Mouse (Mus musculus): ENCODE measurements around the gene Ccdc169. TPM values are rescaled to one million over a fixed set of nuclear protein-coding genes. Genes with fewer than 3 reads are reported as not detected.

Ccdc169 gene
- total RNA-seq, 2 experiments from 2014 or later = not detected

DNA sequence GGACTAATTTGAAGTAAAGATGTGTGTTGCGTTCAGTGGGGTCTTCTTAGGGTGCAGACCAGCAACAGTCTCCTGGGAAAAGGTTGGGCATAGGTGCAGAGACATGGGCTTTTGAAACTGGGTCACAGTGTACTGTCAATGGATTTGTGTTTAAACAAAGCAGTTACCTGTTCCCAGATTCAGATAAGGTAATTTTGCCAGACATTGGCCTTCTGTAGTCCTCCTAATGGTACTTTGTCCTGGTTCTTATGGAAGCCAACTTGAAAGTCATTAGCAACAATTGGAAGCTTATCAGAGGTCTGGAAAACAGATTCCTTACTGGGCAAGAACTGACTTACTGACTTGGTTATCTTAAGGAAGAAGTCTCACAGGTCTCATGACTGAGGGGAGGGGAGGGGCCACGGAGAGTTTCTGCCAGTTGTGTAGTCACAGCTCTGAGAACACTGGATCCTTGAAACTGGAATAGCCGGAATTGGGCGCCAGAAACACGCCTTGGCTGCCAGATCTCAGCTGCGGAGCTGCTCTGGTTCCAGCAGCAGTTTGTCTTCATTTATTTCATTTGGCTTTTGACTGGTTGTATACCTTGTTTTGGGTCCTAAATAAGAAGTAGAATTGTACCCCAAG, 17.8 kb upstream of the Ccdc169 start:
- DNase-seq (ENCODE audit: low spot score in 2 of 2) = no peak

GRCm38 (mm10) chr3:55122336-55122870, 14.7 kb upstream of the Ccdc169 start:
- DNase-seq (ENCODE audit: low spot score in 2 of 2) = no peak

- DNase-seq (ENCODE audit: low spot score in 2 of 2) = no peak
Observed at GRCm38 (mm10) chr3:55123064-55123463, 14.1 kb upstream of the Ccdc169 start.

DNA sequence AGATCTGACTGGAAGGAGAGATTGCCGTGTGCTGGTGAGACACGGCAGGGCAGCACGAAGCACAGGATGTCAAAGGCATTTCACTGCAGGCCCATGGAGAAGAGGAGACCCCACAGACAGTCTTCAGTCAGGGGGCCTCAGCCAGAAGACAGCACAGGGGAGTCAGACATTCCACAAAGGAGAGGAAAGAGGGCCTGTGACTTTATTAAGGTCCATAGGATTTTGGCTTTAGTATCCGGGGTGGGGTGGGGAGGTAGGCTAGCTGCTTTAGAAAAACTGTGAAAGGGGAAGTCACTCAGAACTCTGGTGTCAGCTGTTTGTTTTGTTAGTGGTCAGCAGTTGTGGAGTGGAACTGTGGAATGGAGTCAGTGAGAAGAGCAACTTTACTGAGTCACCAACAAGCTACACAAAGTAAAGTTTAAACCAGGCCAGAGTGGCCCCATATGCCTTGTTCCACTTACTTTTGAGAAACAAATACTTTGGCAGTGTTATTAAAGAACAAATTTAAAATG, 7.9 kb upstream of the Ccdc169 start:
- DNase-seq (ENCODE audit: low spot score in 2 of 2) = no peak

- DNase-seq (ENCODE audit: low spot score in 2 of 2) = no peak
Observed at GRCm38 (mm10) chr3:55131576-55132233, 5.4 kb upstream of the Ccdc169 start.

DNA sequence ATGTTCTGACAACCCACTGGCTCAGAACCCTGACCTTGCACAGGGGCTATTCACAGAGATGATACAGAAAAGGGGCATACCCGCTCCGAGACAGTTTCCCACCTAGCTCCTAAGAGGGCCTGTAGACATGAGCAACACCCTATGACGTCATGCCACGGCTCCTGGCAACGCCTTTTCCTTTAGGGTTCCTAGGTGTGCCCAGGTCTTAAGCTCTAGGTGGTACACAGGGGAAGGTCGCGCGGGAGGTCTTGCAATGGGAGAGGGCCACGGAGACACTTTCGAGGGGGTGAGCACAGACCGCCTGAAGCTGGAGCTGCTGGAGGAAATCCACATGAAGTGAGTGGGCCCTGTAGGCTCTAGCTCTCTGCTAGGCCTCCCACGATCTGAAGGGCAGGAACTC, 2.7 kb downstream of the Ccdc169 start:
- no peak for DNase-seq (ENCODE audit: low spot score in 2 of 2)

DNA sequence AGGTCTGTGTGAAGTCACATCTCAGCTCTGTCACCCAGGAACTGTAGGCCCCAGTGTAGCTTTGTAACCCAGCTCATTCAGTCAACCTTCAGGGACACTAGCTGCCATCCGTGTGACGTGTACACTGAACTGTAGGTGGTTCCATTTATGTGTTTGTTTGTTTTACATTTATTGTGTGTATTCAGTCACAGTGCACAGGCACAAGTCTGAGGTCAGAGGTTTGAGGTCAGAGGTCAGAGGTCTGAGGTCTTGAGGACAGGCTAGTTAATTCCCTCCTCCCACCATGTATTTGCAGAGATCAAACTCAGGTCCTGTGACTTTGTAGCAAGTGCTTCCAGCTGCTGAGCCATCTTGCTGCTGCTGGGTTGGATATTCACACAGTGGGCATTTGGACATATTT, 4.3 kb downstream of the Ccdc169 start:
- no peak for DNase-seq (ENCODE audit: low spot score in 2 of 2)

- DNase-seq (ENCODE audit: low spot score in 2 of 2) = no peak
Observed at GRCm38 (mm10) chr3:55144916-55145315, 7.8 kb downstream of the Ccdc169 start.

GRCm38 (mm10) chr3:55146441-55146840, 9.3 kb downstream of the Ccdc169 start:
- no peak for DNase-seq (ENCODE audit: low spot score in 2 of 2)

DNA sequence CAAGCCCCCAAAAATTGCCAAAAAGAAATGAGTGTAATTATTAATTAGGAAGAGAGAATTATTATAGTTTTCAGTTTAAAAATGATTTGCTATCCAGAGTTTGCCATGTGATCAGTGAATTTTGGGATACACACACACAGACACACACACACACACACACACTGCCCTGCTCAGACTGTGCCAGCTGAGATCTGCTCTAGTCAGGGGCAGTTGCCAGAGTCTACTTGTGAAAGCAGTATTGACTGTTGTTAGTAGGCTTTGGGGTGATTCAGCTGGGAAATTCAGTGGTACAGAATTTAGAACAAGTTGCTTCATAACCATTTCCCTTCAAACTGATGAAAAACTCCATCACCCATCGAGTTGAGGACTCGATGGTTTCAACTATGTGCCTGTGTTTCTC, 10.0 kb downstream of the Ccdc169 start:
- no peak for DNase-seq (ENCODE audit: low spot score in 2 of 2)

DNA sequence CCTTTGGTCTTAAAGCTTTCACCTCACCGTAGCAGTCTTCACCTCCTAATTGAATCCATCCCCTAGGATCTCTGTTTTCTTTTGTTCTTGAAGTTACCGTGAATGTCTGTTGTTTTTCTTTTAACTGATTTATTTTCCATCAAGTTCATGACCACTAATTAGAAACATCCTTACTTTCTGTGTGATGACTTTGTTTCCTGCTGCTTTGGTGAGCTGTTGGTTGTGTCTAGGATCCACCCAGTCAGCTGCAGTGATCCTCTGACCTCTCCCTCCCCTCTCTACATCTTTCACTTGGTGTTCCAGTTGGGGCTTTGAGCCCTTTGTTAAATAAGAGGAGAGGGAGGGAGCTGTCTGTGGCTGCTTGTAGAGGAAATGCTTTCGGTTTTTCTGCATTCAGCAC, 11.0 kb downstream of the Ccdc169 start:
- no peak for DNase-seq (ENCODE audit: low spot score in 2 of 2)

- DNase-seq (ENCODE audit: low spot score in 2 of 2) = peak; percentile 26 to 42
Observed at GRCm38 (mm10) chr3:55151656-55152433, 14.7 kb downstream of the Ccdc169 start.

DNA sequence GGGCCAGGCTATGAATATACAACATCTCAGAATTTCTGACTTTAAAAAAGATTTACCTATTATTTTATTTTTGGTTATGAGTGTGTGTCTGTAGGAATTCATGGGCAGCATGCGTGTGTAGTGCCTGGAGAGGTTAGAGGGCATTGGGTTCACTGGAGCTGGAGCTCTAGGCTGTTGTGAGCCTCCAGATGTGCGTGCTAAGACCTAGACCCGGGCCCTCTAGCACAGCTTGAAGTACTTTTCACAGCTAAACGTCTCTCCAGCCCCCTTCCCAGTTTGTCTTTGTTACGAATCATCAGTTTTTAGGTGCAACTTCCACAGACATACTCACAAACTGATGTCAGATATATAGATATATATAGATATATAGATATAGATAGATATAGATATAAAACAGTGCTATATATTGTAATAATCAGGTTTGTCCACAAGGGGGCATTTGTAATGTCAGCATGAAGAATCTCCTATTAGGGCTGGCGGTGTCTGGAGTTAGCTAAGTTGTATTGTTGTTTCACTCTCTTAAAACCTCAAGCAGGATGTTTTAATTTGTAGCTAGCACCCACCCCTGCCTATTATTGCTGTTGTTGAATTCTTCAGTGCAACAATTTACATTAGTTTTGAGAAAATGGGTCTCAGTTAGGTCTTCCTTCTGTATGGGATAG, 15.7 kb downstream of the Ccdc169 start:
- DNase-seq (ENCODE audit: low spot score in 2 of 2) = no peak

GRCm38 (mm10) chr3:55154163-55154562, 17.0 kb downstream of the Ccdc169 start:
- no peak for DNase-seq (ENCODE audit: low spot score in 2 of 2)

DNA sequence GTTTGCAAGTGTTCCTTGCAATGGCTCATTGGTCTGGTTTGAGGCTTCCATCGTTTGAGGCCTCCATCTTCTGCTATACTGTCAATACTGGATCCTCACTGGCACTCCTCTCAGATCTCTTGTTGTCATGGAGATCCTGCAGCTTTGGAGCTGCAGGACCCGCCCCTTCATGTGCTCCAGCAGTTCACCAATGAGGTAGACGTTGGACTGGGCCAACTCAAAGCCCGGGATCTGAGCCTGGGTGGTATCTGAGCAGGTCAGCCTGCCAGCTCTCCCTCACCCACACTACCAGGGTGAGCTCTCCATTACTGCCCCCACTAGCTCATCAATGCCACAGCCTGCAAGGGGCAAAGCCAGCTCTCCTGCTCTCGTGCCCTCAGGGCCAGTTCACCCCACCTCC, 20.3 kb downstream of the Ccdc169 start:
- no peak for DNase-seq (ENCODE audit: low spot score in 2 of 2)

DNA sequence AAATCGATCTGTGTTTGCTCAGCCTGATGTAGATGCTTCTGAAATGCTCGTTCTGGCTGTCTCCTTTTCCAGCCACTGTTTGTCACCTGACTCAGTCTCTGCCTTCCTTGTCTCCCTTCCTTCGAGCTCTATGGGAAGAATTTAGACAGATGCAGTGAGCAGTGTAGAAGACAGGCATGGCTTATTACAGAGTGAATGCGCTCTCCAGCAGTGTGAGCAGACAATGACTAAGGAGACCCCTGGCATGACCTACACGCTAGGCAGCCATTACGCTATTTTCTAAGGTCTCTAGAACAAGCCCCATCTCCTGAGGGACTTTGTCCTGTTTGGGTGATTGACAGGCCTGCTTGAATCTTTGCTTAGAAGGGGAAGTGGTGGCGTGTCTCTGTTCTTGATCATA, 24.0 kb downstream of the Ccdc169 start:
- DNase-seq (ENCODE audit: low spot score in 2 of 2) = no peak

- no peak for DNase-seq (ENCODE audit: low spot score in 2 of 2)
Observed at GRCm38 (mm10) chr3:55163510-55163909, 26.4 kb downstream of the Ccdc169 start.

DNA sequence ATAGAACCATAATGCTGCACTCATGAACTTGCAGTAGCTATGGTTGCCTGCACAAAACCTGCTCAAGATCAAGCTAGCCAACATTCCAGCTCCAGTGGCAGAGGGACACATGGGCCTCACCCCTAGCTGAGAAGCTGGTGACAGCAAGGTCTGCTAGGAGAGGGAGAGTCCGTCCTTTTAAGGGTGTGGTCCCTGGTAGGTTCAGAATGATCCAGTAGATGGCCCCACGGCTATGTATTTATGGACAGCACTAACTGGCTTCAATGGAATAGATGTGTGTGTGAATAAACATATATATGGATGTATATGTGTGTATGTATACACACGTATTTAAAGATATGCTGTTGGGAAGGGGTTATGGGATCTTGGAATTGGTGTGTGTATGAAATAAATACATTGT, 35.3 kb downstream of the Ccdc169 start:
- no peak for DNase-seq (ENCODE audit: low spot score in 2 of 2)

GRCm38 (mm10) chr3:55177271-55177670, 40.1 kb downstream of the Ccdc169 start:
- DNase-seq (ENCODE audit: low spot score in 2 of 2) = no peak

DNA sequence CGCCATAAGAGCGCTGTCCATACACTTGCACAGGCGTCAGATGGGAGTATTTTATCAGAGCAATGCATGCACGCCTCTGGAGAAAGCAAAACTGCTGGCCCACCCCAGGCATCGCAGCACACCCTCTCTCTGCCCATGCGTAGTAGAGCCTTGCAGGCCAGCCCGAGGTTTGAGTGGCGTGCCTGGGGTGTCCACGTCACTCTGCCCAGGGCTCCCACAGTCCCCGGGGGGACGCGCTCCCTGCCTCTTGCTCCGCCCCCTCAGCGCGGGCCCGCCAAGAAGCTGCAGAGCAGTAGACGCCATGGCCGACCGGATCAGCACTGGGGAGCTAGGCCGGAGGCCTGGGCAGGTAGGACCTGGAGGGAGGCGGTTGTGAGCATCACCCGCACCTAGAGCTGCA, 44.6 kb downstream of the Ccdc169 start, which contains the start of gene Sohlh2:
Gene Sohlh2, plus strand, starts transcription at position 263 of the 400 bp plus-strand sequence.
- no peak for DNase-seq (ENCODE audit: low spot score in 2 of 2)

DNA sequence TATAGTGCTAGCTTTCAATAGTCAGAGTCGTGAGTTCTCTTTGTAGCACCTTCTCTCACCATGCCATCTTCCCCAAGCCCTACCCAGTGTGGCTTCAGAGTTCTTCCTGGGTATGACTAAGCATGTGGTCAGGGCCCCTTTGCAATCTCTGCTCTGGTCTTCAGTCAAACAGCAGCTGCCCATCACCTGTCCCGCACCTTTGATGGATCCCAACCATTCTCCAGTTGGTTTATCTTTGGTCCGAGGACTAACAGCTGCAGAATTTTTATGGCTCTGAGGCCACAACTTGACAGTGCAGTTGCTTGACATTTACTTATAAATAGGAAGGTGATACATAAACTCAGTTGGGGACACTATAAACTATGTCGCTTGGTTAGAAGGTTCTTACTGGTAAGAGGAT, 54.5 kb downstream of the Ccdc169 start:
- no peak for DNase-seq (ENCODE audit: low spot score in 2 of 2)
